23 mouse cellular contexts compared by ENCODE assay signal in genomic region chr15:12247159-12247603, GRCm38 (mm10). TPM values are rescaled to one million over a fixed set of nuclear protein-coding genes. Genes with fewer than 3 reads are reported as not detected.
DNase-seq lines count a peak whose midpoint lies in the region; ATAC-seq and TF ChIP-seq lines count a peak whose summit lies in the region.
"Had no signal": no experiment of that assay in that cellular context is flagged by ENCODE, and none has a peak within 500 bp of the region (broad histone marks: within the 10 kb centered on the region; RNA-seq: fewer than 3 reads in every experiment).

No protein-coding gene starts in this region.

- H3K9ac ChIP-seq in heart, adult 2 months (ENCODE audit: low read depth, low read length): no peak overlapping the region
- no peak overlapping the region for H3K9ac ChIP-seq in heart, embryonic 15.5 days
- H3K9ac ChIP-seq in midbrain, postnatal 0 days (replicated peaks; ENCODE audit: low read length, poor library complexity, severe bottlenecking): no peak overlapping the region
- H3K9ac ChIP-seq: embryonic facial prominence, embryonic 13.5 days; forebrain, embryonic 13.5 days; hindbrain, embryonic 13.5 days; kidney, embryonic 15.5 days; limb, embryonic 15.5 days had no signal

- no peaks in the 10 kb centered on the region for H3K79me2 ChIP-seq in heart, adult 2 months (replicated peaks; ENCODE audit: control insufficient read depth, insufficient read depth, low read length)

- 57% methylated on average over 4 of the region's 4 CpGs for WGBS in heart, adult 2 months
- 48% methylated on average over 4 of the region's 4 CpGs for WGBS in heart, embryonic 15.5 days
- WGBS in midbrain, postnatal 0 days: 41% methylated on average over 4 of the region's 4 CpGs

- H3K4me2 ChIP-seq in heart, embryonic 15.5 days: no peak overlapping the region
- no peak overlapping the region for H3K4me2 ChIP-seq in midbrain, postnatal 0 days (ENCODE audit: low read depth, low read length, poor library complexity, severe bottlenecking)
- H3K4me2 ChIP-seq: embryonic facial prominence, embryonic 13.5 days; forebrain, embryonic 13.5 days; hindbrain, embryonic 13.5 days; kidney, embryonic 15.5 days; limb, embryonic 15.5 days had no signal

- no peak for TF ChIP-seq CTCF in heart, adult 2 months (IDR thresholded peaks at IDR 0.05)
- TF ChIP-seq CTCF in midbrain, postnatal 0 days (IDR thresholded peaks at IDR 0.05): no peak

- no peak for DNase-seq in heart, adult 2 months
- no peak for DNase-seq in heart, postnatal 4 days
- no peak for DNase-seq in heart, postnatal 14 days
- no peak for DNase-seq in midbrain, postnatal 0 days (ENCODE audit: low spot score)
- DNase-seq: adrenal gland, postnatal 14 days; cerebellum, adult 2 months; cerebellum, postnatal 25 days; gastrocnemius, adult 2 months; kidney, adult 11 months; kidney, postnatal 36 days; layer of hippocampus, adult 9-11 months; left cerebral cortex, postnatal 4 days; lung, postnatal 4 days; thymus, adult 18-20 months; thymus, postnatal 4 days had no signal

- H3K27me3 ChIP-seq in heart, adult 2 months (ENCODE audit: control insufficient read depth, insufficient read depth, low read length): no peaks in the 10 kb centered on the region
- H3K27me3 ChIP-seq in heart, embryonic 15.5 days: no peaks in the 10 kb centered on the region
- H3K27me3 ChIP-seq in megakaryocyte, embryonic 14.5 days (replicated peaks): no peaks in the 10 kb centered on the region
- H3K27me3 ChIP-seq in midbrain, postnatal 0 days (ENCODE audit: insufficient read depth, low read length): no peaks in the 10 kb centered on the region
- H3K27me3 ChIP-seq: embryonic facial prominence, embryonic 13.5 days; forebrain, embryonic 13.5 days; hindbrain, embryonic 13.5 days; kidney, embryonic 15.5 days; limb, embryonic 15.5 days had no signal

- TF ChIP-seq EP300 in heart, adult 2 months (IDR thresholded peaks at IDR 0.05; ENCODE audit: insufficient read depth, low read depth, low read length): no peak

- intact Hi-C loops in heart, adult 2 months (cut with DNase I): no loop called here
- intact Hi-C loops in heart, postnatal 14 days (cut with DNase I): loop anchor here (2.0 kb wide), 1 partner anchor 50 kb away; no protein-coding TSS in a partner anchor

- peak; percentile 33; the same call in 1 of the 2 replicates for ATAC-seq in heart, embryonic 15.5 days (replicated peaks; ENCODE audit: insufficient number of reproducible peaks, insufficient read depth, low FRiP score, low read depth)
- ATAC-seq in megakaryocyte, adult 5-6 weeks (ENCODE audit: poor library complexity, severe bottlenecking): no peak
- 0 out of 2 replicates have a peak, but pooled peaks have one; percentile 24 for ATAC-seq in midbrain, postnatal 0 days (ENCODE audit: low FRiP score)
- ATAC-seq: forebrain, embryonic 13.5 days had no signal

- no peak for TF ChIP-seq POLR2A in heart, adult 2 months (IDR thresholded peaks at IDR 0.05; ENCODE audit: insufficient read depth, low read depth, low read length)

- peaks cover 16% of the 10 kb centered on the region for H3K4me1 ChIP-seq in heart, adult 2 months (ENCODE audit: control insufficient read depth, insufficient read depth, low read length)
- peaks cover 38% of the 10 kb centered on the region for H3K4me1 ChIP-seq in heart, embryonic 15.5 days (replicated peaks)
- peaks cover 70% of the 10 kb centered on the region for H3K4me1 ChIP-seq in megakaryocyte, embryonic 14.5 days
- H3K4me1 ChIP-seq in midbrain, postnatal 0 days (ENCODE audit: insufficient read depth, low read length): no peaks in the 10 kb centered on the region
- H3K4me1 ChIP-seq: embryonic facial prominence, embryonic 13.5 days; forebrain, embryonic 13.5 days; hindbrain, embryonic 13.5 days; limb, embryonic 15.5 days had no signal

- H3K9me3 ChIP-seq in heart, embryonic 15.5 days (replicated peaks): no peaks in the 10 kb centered on the region
- no peaks in the 10 kb centered on the region for H3K9me3 ChIP-seq in megakaryocyte, embryonic 14.5 days
- H3K9me3 ChIP-seq in midbrain, postnatal 0 days (ENCODE audit: low read length): no peaks in the 10 kb centered on the region
- H3K9me3 ChIP-seq: embryonic facial prominence, embryonic 13.5 days; forebrain, embryonic 13.5 days; hindbrain, embryonic 13.5 days; kidney, embryonic 15.5 days; limb, embryonic 15.5 days had no signal

- peaks cover 2% of the 10 kb centered on the region for H3K36me3 ChIP-seq in heart, adult 2 months (ENCODE audit: control insufficient read depth, insufficient read depth, low read length)
- peaks cover 23% of the 10 kb centered on the region for H3K36me3 ChIP-seq in heart, embryonic 15.5 days
- H3K36me3 ChIP-seq in megakaryocyte, embryonic 14.5 days (replicated peaks; ENCODE audit: low read length): peaks cover 90% of the 10 kb centered on the region
- peaks cover 21% of the 10 kb centered on the region for H3K36me3 ChIP-seq in midbrain, postnatal 0 days (ENCODE audit: insufficient read depth, low read length)

- peak overlapping the region; percentile 76 for H3K27ac ChIP-seq in heart, adult 2 months
- H3K27ac ChIP-seq in heart, embryonic 15.5 days: peak overlapping the region; percentile 84
- H3K27ac ChIP-seq in midbrain, postnatal 0 days (ENCODE audit: low read depth, low read length): no peak overlapping the region
- H3K27ac ChIP-seq: forebrain, embryonic 13.5 days; hindbrain, embryonic 13.5 days; limb, embryonic 15.5 days had no signal

- H3K4me3 ChIP-seq in heart, adult 2 months: no peak overlapping the region
- H3K4me3 ChIP-seq in heart, embryonic 15.5 days: no peak overlapping the region
- peak overlapping the region; percentile 85 for H3K4me3 ChIP-seq in megakaryocyte, embryonic 14.5 days (replicated peaks)
- H3K4me3 ChIP-seq in midbrain, postnatal 0 days (ENCODE audit: low read depth, low read length): no peak overlapping the region
- H3K4me3 ChIP-seq: embryonic facial prominence, embryonic 13.5 days; forebrain, embryonic 13.5 days; gastrocnemius, adult 2 months; hindbrain, embryonic 13.5 days; kidney, embryonic 15.5 days; limb, embryonic 15.5 days had no signal

RNA-seq across cellular contexts. Expression of gene Mtmr12, which starts 42.4 kb away (rescaled TPM):
- 1 to 10 TPM; 8.8 to 9.2 TPM for total RNA-seq in heart, adult 2 months (2021)
- 7.4 and 9.7 TPM in 2 replicates for polyA plus RNA-seq in heart, adult 2 months (2012; rRNA removed)
- total RNA-seq in heart, postnatal 4 days (2021): 10 to 100 TPM; 19.6 to 22.4 TPM
- polyA plus RNA-seq in heart, embryonic 15.5 days (2015; fragmentation: Nextera tagmentation; extraction: Ambion mirVana): 9.5 and 14.1 TPM in 2 replicates
- 10 to 100 TPM; 12.7 to 13.1 TPM for total RNA-seq in heart, postnatal 14 days (2021)
- 4.4 and 4.6 TPM in 2 replicates for polyA plus RNA-seq in megakaryocyte, embryonic 14.5 days (2012; ENCODE audit: insufficient read depth, low replicate concordance)
- 16.1 and 17.4 TPM in 2 replicates for total RNA-seq in megakaryocyte, adult 5-6 weeks (2015)
- total RNA-seq in megakaryocyte, adult 5-6 weeks (2017): 20.6 and 23.3 TPM in 2 replicates
- 10.4 and 12.6 TPM in 2 replicates for total RNA-seq in midbrain, postnatal 0 days (2014; rRNA removed)
- 4.5 and 4.8 TPM in 2 replicates for polyA plus RNA-seq in midbrain, postnatal 0 days (2015; fragmentation: Nextera tagmentation; extraction: Ambion mirVana)
